Mouse (Mus musculus) hindbrain, embryonic 16.5 days (tissue): ENCODE data around the gene Ltk. TPM values are rescaled to one million over a fixed set of nuclear protein-coding genes. Genes with fewer than 3 reads are reported as not detected.
"Not testable (repeated sequence)": the region's sequence is repeated elsewhere in the genome, so short reads cannot be mapped to it uniquely, and the experiment has no call there.

Experiments
- ATAC-seq: fragments of 200-750 bp; cut with Nextera tagmentation; 2 replicates; pipeline ENCODE4 v1.8.0; 2017; ENCODE audit warnings: moderate TSS enrichment, moderate library complexity
- H3K27ac ChIP-seq: fragments of 300-500 bp; sonication (generic); 2 replicates; pipeline ENCODE4 v1.5.1; 2014; ENCODE audit warnings: low read depth, mild to moderate bottlenecking, control low read depth, low read length, moderate library complexity
- H3K27me3 ChIP-seq: fragments of 300-500 bp; sonication (generic); replicated peaks from 2 replicates; pipeline ENCODE4 v1.6.1; 2014; ENCODE audit warnings: low read length; ENCODE audit not compliant: control insufficient read depth, insufficient read depth
- H3K36me3 ChIP-seq: fragments of 300-500 bp; sonication (generic); 2 replicates; pipeline ENCODE4 v1.6.1; 2014; ENCODE audit warnings: mild to moderate bottlenecking, low read length, moderate library complexity, mixed read lengths; ENCODE audit not compliant: control insufficient read depth, insufficient read depth
- H3K4me1 ChIP-seq: fragments of 300-500 bp; sonication (generic); 2 replicates; pipeline ENCODE4 v1.6.1; 2014; ENCODE audit warnings: low read depth, low read length; ENCODE audit not compliant: control insufficient read depth, insufficient read depth
- H3K4me2 ChIP-seq: fragments of 300-500 bp; sonication (generic); 2 replicates; pipeline ENCODE4 v1.6.1; 2014; ENCODE audit warnings: mild to moderate bottlenecking, low read length, control low read depth, moderate library complexity
- H3K4me3 ChIP-seq: fragments of 300-500 bp; sonication (generic); 2 replicates; pipeline ENCODE4 v1.5.1; 2014; ENCODE audit warnings: mild to moderate bottlenecking, low read length, control low read depth, moderate library complexity
- H3K9ac ChIP-seq: fragments of 300-500 bp; sonication (generic); 2 replicates; pipeline ENCODE4 v1.6.1; 2014; ENCODE audit warnings: low read depth, mild to moderate bottlenecking, control low read depth, low read length, moderate library complexity
- H3K9me3 ChIP-seq: fragments of 300-500 bp; sonication (generic); 2 replicates; pipeline ENCODE4 v1.6.1; 2014; ENCODE audit warnings: mild to moderate bottlenecking, low read length, moderate library complexity; ENCODE audit not compliant: control insufficient read depth
- WGBS: fragments of 180-500 bp; shearing (Covaris S2); extraction: QIAGEN DNeasy Blood & Tissue Kit; methylation state at CpG from one replicate; pipeline ENCODE4 v1.1.7; 2014; 5-methylcytosine and 5-hydroxymethylcytosine counted together
- polyA plus RNA-seq: library from polyadenylated mRNA; unstranded; fragments of >200 nt; fragmentation: Nextera tagmentation; extraction: Ambion mirVana; gene quantifications from 2 replicates; pipeline ENCODE4 v1.2.1, GENCODE M21; 2015

The Ltk gene
- polyA plus RNA-seq, 1 experiment from 2014 or later, result 1.7 TPM

DNA sequence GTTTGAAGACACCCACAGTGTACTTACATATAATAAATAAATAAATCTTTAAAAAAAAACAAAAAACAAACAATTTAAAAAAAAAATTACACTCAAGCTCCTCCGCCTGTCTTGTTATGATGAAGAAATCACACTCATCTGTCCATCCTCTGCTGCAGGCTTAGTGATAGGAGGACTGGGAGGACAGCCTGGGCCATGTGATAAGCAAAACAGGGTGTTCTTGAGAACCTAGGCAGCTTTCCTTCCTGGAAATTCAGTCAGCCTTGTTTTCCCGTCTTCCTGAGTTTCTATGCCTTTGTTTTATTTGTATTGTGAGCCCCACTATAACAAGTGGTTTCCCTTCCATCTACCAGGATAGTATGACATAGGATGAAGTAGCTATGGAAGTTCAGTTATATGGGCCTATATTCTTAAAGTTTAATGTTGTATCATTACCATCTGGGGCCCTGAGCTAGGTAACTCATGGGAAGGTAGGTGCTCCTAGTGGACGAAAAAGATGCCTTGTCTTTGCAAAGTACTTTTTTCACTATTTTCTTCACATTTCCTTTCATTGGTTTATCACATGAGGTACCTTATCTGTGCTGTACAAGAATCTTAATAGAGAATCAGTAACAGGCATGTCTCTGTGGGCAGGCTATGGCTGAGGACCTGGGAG, 32.3 kb downstream of the Ltk start:
- Histone ChIP-seq H3K4me1 (no peaks in the 10 kb centered on the region), H3K9me3 (no peaks in the 10 kb centered on the region), H3K27me3 (no peaks in the 10 kb centered on the region), H3K4me3 (no peak overlapping the region), H3K4me2 (no peak overlapping the region), H3K9ac (no peak overlapping the region), H3K36me3 (peaks cover 56% of the 10 kb centered on the region), H3K27ac (no peak overlapping the region)
- 94% methylated on average over 3 of the region's 3 CpGs for WGBS
- ATAC-seq, result no peak

GRCm38 (mm10) chr2:119721070-119721469, 39.2 kb downstream of the Ltk start:
- Histone ChIP-seq H3K4me2 (no peak overlapping the region), H3K36me3 (peaks cover 45% of the 10 kb centered on the region), H3K4me3 (no peak overlapping the region), H3K9me3 (no peaks in the 10 kb centered on the region), H3K4me1 (no peaks in the 10 kb centered on the region), H3K27me3 (no peaks in the 10 kb centered on the region), H3K27ac (no peak overlapping the region), H3K9ac (no peak overlapping the region)
- WGBS, result 99% methylated on average over 8 of the region's 8 CpGs
- ATAC-seq, result no peak

GRCm38 (mm10) chr2:119715868-119716267, 44.4 kb downstream of the Ltk start:
- not testable (repeated sequence) for H3K9me3 ChIP-seq, ATAC-seq, H3K27ac ChIP-seq, H3K4me3 ChIP-seq, H3K4me2 ChIP-seq, H3K27me3 ChIP-seq, H3K9ac ChIP-seq, H3K4me1 ChIP-seq
- H3K36me3 ChIP-seq, result peaks cover 24% of the 10 kb centered on the region
- 94% methylated on average over 2 of the region's 2 CpGs for WGBS

DNA sequence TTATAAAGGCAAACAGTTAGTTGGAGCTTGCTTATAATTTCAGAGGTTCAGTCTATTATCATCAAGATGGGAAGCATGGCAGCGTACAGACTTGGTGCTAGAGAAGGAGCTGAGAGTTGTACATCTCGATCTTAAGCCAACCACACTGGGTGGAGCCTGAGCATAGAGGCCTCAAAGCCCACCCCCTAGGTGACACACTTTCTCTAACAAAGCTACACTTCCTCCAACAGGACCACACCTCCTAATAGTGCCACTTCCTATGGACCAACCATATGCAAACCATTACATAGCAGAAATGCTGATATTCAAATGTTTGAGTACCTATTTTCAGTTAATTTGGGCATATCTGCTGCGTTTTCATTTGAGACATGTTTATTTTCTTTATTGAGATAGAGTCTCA, 50.2 kb downstream of the Ltk start:
- Histone ChIP-seq H3K4me1 (no peaks in the 10 kb centered on the region), H3K4me3 (no peak overlapping the region), H3K27me3 (no peaks in the 10 kb centered on the region), H3K9me3 (no peaks in the 10 kb centered on the region), H3K4me2 (no peak overlapping the region), H3K9ac (no peak overlapping the region), H3K27ac (no peak overlapping the region), H3K36me3 (peaks cover 21% of the 10 kb centered on the region)
- WGBS, result 95% methylated on average over 3 of the region's 3 CpGs
- ATAC-seq, result no peak

DNA sequence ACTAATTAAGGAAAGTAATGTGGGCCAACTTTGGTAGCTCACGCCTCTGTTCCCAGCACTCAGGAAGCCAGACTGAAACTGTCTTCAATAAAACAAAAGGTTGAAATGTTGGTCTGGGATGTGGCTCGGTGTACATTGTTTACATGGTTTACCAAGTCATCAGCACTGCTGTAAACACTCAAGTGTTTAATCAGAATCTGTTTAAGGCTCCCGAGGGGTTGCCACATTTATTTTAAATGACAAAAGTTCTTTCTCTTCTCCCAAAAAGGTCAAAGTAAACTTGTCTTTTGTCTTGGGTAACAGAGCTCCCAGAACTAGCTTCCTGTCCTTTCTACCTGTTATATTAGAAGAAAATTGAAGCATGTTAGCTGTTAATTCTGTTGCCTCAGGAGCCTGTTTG, 52.6 kb downstream of the Ltk start:
- no peaks in the 10 kb centered on the region for H3K9me3 ChIP-seq
- H3K4me3 ChIP-seq, result no peak overlapping the region
- no peak overlapping the region for H3K27ac ChIP-seq
- H3K9ac ChIP-seq, result no peak overlapping the region
- H3K36me3 ChIP-seq, result peaks cover 18% of the 10 kb centered on the region
- H3K4me2 ChIP-seq, result no peak overlapping the region
- ATAC-seq, result no peak
- H3K27me3 ChIP-seq, result no peaks in the 10 kb centered on the region
- 88% methylated on average over 3 of the region's 3 CpGs for WGBS
- no peaks in the 10 kb centered on the region for H3K4me1 ChIP-seq

DNA sequence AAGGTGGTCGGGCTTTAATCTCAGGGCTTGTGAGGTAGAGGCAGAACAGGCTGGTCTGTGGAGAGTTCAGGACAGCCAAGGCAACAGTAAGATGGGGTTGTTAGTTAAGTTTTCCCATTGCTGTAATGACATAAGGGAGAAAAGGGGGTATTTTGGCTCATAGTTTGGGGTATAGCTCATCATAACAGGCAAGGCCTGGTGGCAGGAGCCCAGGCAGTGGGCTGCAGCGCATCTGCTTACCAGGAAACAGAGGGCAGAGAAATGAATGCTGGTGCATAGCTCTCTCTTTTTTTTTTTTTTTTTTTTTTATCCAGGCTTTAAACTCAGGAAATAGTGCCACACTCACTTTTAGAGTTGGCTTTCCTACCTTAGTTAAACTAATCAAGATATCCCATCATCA, 57.1 kb downstream of the Ltk start:
- H3K4me3 ChIP-seq, result no peak overlapping the region
- H3K27me3 ChIP-seq, result no peaks in the 10 kb centered on the region
- 96% methylated on average over 2 of the region's 2 CpGs for WGBS
- H3K27ac ChIP-seq, result no peak overlapping the region
- no peaks in the 10 kb centered on the region for H3K4me1 ChIP-seq
- H3K4me2 ChIP-seq, result no peak overlapping the region
- no peaks in the 10 kb centered on the region for H3K9me3 ChIP-seq
- H3K9ac ChIP-seq, result no peak overlapping the region
- no peak for ATAC-seq
- H3K36me3 ChIP-seq, result peaks cover 12% of the 10 kb centered on the region; the same call in 1 of the 2 replicates

Other genes with a start within 250 kb of the Ltk start
- gene Exd1, start 212.8 kb downstream of the Ltk start, polyA plus RNA-seq, result 1.1 and 1.5 TPM in 2 replicates
- 57.1 and 61.6 TPM in 2 replicates for gene Chp1, start 212.7 kb downstream of the Ltk start, polyA plus RNA-seq
- gene Nusap1, start 142.1 kb downstream of the Ltk start, polyA plus RNA-seq, result 13.0 and 16.1 TPM in 2 replicates
- gene Oip5, start 142.0 kb downstream of the Ltk start, polyA plus RNA-seq, result 5.4 and 6.1 TPM in 2 replicates
- 41.9 and 44.9 TPM in 2 replicates for gene Ndufaf1, start 97.6 kb downstream of the Ltk start, polyA plus RNA-seq
- 44.7 and 45.1 TPM in 2 replicates for gene Rtf1, start 85.4 kb downstream of the Ltk start, polyA plus RNA-seq
- 0.14 and 0.54 TPM in 2 replicates for gene Itpka, start 18.1 kb downstream of the Ltk start, polyA plus RNA-seq
- 16.5 and 19.4 TPM in 2 replicates for gene Rpap1, start 27.1 kb upstream of the Ltk start, polyA plus RNA-seq
- 28.5 and 30.0 TPM in 2 replicates for gene Tyro3, start 37.3 kb upstream of the Ltk start, polyA plus RNA-seq
- gene Mga, start 136.8 kb upstream of the Ltk start, polyA plus RNA-seq, result 19.4 and 22.4 TPM in 2 replicates
- 7.2 and 9.3 TPM in 2 replicates for gene Mapkbp1, start 212.3 kb upstream of the Ltk start, polyA plus RNA-seq